Mouse (Mus musculus) cerebellum, adult 8-10 months (tissue): ENCODE data around the gene Fbln5.
A peak's percentile ranks its signal among the peaks of the same experiment; 100 is the strongest.

ENCODE experiments used
- DNase-seq: peaks from one replicate; pipeline ENCODE4 v3.0.0; 2022

The Fbln5 gene

DNA sequence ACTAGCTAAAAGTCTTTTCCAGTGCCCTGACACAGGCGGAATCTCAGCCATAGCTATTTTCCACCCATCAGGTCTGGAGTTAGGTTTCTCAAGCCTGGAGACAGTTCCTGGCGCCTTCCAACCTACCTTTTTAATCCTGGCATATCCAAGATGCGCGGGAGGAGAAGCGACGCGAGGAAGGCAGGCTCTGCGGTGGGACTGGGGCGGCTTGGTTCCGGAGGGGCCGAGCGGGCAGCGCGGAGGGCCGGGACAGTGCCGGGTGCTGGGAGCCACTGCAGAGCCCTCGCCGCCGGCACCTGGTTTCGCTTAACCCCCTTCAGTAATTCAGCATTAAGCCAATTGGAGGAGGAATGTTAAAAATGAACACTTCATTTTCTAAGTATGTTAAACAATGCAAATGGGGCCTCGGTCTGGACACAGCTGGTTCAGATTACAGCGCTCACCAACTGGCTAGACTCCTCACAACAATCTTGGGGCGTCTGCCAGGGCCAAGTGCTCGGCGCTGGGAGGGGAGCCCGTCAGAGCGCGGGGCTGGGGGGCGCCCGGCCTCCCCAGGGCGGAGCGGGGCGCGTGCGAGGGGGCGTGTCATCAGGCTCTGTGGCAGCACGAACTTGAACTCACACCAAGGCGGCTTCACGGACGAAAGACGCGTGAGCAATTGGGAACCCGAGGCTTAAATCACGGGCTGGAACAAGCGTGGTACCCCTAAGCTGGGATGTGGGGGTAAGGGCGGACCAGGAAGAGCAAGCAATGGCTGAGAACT lies at the start of gene Fbln5:
Gene Fbln5, minus strand, starts transcription at position 448 of the 763 bp plus-strand sequence.
- DNase-seq = no peak

DNA sequence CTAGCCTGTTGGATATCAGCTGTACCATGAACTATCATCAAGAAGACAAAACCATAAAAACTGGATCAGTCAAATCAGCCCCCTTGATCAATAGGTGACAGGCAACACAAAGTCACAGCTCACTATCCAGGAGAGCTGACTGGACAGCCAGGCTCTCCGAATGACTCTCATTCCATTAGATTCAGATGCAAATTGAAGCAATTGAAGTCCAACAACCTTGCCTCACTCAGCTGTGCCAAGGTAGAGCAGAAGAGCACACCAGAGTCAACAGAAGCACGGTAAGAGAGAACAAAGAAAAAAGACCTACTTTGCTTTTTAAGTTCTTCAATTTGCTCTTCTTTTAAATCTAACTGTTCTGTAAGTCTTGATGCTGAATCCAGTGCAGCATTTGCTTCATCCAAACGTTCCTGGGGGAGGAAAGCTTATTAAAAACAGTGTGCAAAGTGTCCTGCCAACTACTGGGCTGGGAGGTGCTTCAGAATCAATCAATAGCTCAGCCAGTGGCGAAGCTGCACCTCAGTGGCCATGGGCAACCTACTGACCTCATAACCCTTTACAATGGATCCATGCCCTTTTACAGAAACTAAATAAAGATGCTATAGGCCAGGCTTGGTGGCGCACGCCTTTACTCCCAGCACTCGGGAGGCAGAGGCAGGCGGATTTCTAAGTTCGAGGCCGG lies 43.6 kb upstream of the Fbln5 start:
- DNase-seq = no peak

DNA sequence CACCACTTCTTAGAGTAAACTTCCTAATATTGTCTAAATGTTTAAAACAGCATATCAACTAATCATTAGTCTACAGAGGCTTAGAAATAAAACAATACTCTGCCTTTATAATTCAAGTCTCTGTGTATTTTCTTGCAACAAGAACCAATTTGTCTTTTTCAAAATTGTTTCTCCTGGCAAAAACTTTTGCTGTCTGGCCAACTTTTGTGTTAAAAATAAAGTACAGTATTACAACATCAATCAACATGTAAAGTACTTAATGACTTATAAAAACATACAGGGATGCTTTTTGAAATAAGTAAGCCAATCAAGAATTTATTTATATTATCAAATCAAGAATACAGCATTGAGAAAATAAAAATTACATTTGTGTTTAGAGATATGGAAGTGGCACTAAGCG lies 41.4 kb upstream of the Fbln5 start:
- no peak for DNase-seq

DNA sequence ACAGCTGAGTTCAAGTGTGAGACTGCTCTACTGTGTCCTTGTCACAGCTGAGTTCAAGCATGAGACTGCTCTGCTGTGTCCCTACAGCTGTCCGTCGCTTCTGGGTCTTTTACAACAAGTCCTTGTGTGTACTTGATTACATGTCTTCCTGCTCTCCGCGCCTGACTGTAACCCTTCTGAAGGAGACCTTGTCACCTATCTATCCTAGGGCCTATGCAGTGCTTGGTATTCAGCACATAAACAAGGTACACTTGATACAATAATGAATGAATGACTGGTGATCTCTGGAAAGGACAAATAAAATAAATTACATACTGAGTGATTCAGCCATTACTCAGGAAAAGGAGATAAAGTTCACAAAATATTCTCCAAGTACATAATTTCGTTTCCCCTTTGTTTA lies 39.2 kb upstream of the Fbln5 start:
- no peak for DNase-seq

DNA sequence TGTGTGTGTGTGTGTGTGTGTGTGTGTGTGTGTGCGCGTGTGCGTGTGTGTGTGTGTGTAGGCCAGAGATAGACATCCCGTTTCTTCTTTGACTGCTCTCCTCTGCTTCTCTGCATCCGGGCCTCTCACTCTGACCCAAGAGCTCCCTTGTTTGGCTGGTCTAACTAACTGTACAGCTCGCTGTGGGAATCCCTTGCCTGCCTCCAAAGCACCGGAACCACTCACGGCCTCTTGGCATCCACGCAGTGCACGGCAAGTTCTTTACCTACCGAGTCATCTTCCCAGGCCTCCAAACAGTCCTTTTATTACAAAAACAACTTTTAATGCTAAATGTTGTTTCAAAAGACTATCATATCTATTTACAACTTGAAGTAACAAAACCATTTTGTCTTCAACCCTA lies 35.5 kb upstream of the Fbln5 start:
- no peak for DNase-seq

DNA sequence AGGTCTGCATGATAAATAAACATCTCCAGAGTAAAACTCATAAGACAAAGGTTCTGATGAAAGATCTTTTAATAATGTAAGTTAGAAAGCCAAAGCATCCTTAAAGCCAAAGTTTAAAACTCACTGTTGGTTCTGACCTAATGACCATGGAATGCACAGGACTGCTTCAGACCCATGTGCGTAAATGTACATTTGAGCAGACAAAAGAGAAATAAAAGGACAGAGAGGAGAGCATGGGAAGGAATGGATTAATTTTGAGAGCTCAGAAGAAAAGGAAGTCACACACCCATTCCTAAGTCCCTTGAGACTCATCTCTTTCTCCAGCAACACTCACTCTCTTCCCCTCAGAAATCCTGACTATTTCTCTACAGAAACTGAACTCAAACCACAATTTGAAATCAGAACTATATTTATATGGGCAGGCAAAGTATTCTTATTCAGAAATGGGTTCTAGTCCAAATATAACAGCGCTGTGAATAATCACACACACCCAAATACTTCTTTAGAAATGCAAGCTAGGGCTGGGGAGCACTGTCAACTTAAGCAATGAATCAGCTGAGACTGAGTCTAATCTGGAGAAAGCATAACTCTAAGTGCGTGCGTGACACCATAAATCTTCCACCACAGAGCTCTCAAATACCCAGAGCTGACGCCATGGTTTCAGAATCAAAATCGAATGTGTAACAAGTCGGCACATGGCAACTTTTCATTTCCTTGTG lies 33.1 kb upstream of the Fbln5 start:
- no peak for DNase-seq

DNA sequence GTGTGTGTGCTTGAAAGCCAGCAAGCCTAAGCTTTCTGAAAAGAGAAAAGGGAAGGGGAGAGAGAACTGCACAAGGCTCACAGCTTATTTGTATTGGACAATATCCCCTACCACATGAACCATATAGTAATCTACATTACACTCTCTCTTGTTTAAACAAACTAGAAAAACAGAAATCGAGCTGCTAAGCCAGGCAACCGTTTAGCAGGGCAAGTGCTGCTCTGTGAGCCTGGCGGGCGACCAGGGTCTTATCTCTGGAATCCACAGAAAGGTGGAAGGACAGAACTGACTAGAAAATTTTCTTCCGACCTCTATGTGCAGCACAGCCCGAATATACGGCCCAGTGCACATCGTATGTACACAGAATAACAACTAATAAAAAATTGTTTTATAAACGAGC lies 32.5 kb upstream of the Fbln5 start:
- DNase-seq = no peak

DNA sequence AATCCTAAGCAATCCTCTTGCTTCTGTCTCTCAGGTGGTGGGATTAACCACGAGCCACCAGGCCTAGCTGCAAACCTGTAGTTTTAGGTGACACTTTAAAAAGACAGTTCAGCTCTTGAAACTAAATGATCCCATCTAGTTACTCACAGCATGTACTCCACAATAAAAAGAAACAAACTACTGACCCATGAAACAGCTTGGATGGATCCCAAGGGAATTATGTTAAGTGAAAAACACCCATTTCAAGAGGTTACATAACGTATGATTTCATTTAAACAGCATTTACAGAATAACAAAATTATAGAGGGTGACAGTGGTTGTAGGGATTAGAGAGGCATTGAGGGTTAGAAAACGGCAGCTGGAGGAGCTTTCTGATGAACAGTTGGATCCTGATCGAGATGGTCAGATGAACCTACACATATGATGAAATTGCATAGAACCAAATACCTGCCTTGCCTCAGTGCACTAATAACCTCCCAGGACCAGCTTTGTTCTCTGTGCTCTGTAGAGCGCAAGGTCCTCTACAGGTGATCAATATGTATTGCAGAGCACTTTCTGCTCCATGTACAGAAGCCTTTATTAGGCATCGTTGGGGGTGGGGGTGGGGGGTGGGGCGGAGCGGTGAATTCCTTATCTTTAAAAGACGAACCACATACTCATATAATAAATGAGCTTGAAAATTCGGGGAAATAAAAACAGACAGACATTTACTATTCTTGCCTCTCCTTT lies 17.9 kb upstream of the Fbln5 start:
- no peak for DNase-seq

DNA sequence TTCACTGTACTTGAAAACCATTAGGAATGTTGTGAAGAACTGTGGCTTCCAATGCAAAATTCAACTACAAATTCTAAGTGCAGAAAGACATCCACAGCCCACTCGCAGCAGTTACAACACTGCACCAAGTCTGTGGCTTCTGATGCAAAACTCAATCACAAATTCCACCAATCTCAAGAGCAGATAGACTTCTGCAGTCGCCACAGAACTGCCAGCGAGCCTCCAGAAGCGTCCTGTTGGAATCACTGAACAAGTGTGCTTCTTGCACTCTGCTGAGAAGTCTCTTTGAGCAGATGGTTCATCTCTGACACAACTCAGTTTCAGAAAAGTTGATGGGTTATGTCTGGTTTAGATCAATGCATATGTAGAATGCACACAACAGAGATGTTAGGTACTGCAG lies 15.9 kb upstream of the Fbln5 start:
- DNase-seq = no peak

DNA sequence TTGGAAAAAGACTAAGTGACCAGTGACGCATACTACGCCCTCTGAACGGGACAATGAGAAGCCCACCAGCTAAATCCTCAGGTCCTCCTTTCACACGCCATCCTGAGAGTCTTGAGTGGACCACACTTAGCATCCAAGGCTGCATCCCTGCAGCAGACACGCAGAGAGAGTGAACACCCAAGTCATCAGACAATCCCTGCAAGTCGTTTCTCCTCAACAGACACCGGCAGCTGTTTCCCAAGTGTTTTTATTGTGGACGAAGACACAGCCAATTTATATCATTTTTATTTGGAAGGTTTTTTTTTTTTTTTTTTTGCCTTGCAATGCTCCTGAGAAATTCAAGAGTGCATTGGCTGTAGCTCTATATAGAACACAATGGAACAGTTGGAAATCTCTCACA lies 14.9 kb upstream of the Fbln5 start:
- DNase-seq = no peak

DNA sequence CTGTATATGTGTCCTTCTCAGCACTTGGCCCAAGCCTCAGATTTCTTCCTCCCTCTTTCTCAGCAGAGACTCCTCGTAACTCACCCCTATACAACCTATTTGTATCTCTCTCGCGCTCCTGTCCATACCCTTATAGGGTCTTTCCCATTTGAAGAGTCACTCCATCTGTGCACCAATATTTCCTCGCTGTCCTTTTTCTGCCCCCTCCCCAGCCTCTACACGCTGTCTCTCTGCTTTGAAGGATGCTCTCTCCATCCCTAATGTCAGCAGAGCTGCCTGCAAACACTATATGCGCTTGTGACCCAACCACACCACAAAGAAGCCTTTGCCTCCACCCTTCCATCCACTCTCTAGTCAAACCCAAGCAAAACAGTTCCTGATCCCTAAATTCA lies 14.3 kb upstream of the Fbln5 start:
- DNase-seq = no peak

DNA sequence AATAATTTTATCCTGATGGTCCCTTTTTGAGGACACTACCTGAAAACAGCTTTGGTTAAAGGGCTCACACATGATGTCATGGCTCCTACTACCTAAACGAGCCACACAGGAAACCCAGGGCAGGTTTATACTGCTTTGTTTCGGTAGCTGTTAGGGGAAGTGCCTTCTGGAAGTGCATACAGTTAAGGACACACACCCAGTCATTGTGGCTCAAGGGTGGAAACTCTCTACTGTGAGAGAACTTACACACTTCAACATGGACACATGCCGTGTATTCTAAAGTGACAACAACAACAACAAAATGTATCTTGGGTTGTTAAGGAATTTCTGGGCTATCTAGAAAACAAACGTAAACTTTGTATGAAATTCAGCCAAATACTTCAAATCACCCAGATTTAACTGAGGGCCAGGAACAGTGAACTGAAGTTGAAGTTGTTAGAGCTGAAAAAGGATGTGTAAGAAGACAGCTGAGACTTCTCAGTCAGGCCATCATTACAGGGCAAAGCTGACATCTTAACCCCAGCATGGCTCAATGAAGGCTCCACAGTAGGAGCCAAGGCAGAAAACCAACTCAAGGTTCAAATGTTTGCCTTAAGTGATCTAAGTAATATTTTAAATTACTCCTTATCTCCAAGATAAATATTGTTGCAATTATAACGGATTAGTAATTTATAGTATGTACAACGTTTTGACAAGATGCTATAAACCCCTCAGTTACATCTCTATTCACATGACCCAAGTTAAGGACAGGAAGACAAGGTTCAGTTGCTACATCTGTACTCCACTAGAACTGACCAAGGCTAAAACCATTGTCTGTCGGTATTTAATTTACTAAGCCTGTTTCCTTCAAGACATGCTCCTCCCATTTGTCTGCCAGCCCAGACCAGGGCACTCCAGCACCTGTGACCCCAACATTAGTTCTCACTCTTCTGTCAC lies 13.6 kb upstream of the Fbln5 start:
- no peak for DNase-seq

DNA sequence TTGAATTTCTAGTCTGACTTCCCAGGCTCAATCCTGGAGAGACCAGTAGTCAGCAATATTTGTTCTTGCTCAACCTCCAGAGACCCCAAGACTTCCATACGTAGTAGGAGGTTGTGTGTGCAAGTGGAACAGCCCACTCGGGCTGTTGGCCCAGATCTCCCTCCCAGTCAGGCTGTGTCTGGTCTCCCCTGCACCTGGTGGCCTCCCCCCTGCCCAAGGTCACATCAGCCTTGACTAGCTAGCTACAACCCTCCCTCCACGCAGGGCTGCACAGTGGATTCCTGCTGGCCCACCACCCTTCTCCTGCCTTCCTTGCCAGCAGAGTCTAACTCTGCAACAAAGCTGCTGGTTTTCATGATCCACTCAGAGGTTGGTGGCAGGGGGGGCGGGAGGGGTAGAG lies 12.4 kb upstream of the Fbln5 start:
- no peak for DNase-seq

DNA sequence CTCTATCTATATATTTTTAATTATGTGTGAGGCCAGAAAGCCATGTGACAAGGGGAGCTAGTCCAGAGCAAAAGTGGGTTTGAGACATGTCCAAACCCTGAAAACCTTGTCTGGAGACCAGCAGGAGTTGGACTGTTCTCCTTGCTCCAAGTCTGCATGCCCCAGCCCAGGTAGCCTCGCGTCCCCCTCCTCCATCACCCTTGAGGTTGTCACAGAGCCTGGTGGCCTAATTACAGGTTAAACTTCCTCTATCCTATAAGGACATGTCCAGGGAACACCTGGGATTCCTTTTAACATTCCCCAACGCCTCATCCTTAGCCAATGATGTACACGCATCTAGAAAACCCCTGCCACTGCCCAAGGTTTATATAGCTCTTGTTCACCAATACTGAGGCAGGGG lies 4.3 kb upstream of the Fbln5 start:
- DNase-seq = no peak

DNA sequence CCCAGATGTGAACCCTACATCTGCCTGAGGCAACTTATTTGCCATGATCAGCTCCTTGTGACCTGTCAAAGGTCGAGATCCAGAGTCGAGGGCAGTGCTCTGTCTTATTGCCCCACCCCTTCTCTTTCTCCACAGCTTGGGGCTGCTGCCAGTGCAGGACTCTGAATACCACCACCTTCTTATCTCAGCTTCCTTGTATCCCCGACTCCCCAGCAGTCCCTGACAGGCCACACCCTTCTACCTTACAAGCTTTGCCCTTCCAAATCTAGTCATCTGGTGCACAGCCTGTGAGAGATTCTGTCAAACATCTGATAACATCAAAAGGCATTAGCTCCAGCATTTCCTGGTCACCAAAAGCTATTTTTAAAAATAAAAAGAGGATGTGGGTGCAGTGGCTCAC lies 2.7 kb upstream of the Fbln5 start:
- no peak for DNase-seq

DNA sequence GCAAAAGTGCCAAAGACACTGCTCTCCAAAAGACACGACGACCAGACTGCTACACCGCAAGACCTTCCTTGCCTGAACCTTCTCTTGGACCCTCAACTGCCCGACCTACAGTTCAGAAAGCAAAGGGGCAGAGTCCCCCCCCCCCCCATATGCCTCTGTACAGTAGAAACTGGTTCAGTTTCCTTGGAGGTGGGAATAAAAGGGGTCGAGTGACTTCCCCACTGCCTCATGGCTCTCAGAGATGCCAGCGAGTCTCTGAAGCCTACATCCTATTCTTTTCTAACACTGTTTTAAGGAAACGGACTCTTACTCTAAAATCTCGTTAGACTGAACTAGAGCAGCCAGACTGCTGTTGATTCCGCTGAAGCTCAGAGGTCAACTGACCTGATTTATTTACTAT lies 715 bp upstream of the Fbln5 start:
- no peak for DNase-seq

DNA sequence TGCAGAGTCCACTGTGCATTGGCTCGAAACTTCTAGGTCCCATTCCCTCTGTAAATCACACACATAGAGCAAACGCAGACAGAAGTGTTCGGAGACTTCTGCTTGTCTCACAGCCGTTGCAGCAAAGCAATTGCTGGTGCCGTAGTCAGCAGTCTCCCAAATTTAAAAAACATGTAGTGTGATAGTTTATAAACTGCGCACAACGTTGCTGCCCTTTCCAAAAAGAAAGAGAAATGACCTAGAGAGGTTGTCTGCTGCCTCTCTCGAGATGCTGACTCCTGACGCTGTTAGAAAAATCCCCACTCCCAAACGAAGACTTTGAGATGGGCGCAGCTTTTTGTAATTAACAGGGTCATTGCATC lies 628 bp downstream of the Fbln5 start:
- DNase-seq = no peak

DNA sequence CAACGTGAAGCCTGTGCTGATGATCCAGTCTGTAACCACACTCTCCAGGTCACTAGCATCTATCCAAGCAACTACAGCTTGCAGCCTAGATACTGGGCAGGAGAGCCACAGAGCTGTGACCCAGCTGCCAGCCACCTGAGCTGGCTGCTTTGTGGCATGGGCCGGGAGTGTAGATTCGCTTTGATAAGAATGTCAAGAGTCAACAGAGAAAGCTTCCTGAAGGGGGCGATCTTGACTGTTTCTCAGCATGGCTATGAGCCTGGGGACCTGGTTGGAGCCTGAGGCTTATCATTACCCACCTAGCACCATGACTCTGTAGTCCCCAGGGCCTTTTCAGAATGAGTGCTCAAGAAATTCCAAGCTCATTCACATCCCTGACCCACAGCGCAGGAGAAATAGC lies 2.0 kb downstream of the Fbln5 start:
- DNase-seq = no peak

DNA sequence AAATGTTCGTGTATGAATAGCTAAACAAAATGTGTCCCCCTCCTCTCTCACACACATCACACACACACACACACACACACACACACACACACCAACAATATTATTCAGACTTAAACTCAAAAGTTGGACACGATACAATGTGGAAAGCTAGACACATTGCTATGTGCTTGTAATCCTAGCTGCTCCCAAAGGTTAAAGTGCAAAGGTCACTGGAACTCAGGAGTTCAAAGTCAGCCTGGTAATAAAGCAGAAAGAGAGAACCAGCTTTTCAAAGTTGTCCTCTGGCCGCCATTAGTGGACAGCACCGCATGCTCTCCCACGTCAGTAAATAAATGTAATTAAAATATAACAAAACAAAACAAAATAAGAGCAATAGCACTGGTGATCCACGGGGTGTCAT lies 3.1 kb downstream of the Fbln5 start:
- no peak for DNase-seq

DNA sequence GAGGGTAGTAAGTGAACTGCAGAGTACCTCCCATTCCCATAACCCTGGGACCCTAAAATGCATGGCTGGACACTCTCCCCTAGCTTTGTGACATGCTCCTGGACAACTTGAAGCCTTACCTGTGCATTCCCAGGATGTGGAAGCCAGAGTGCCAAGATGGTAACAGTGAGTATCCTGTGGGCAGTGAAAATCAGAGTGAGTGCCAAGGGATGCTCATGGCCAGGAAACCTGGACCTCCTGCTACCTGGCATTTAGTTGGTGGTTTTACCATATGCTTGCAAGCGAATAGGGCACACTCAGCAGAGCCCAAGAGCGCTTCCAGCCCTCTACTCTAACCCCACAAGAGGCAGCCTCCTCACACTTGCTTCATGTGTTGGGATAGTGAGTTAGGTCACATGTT lies 4.4 kb downstream of the Fbln5 start:
- peak; percentile 38 for DNase-seq

DNA sequence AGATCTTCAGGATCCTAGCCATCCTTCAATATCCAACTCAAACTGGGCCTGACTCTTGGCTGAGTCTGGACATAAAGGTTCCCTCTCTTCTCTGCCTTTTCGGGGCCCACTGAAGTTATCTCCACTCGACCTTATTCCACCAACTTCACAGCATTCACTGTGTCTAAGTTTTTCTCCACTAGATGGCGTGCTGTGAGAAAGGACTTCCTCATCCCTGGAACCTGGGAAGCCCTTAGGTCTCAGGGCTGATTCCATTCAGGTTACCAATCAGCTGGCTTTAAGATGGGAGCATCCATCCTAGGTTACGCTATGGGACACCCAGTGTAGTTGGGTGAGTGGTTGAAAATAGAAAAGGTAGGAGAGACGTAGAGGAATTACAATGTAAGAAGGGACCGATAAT lies 7.7 kb downstream of the Fbln5 start:
- no peak for DNase-seq

DNA sequence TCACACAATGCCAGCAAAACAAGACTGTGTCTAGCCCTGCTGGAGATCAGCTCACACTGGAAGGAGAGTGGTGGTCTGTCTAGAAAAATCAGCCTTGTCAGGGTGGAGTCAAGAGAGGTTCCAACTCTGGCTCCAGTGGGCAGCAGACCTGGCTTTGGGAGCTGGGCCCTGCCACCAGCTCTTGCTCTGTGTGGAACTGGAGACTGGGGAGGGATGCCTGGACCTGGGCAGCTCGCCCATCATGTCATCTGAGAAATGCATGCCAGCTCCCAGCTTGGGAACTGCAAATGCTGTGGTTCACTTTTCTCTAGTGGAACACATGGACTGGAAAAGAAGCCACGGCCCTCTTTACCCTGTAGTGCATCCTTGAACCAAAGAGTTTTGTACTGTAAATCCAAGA lies 8.3 kb downstream of the Fbln5 start:
- DNase-seq = peak; percentile 56

DNA sequence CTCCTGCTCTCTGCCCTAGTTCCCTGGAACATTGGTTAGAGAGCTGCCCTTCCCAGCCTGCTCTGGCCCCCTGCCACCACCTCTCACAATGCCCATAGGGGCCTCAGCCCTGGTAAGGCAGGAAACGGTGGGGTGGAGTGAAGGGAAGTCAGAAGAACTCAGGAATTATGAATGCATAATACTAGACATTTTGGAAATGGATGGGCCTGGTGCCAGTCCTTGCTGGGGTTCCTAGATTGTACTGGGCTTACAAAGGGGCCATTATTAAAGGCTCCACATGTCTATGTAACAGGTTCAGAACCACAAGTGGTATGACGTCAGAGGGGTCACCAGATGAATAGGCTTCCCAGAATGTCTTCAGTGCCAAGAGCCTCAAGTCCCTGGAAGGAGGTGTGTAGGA lies 11.5 kb downstream of the Fbln5 start:
- no peak for DNase-seq
